Mouse (Mus musculus) forebrain, embryonic 14.5 days (tissue): ENCODE results near the gene Lzic. TPM values are rescaled to one million over a fixed set of nuclear protein-coding genes. Genes with fewer than 3 reads are reported as not detected.

Source experiments
- ATAC-seq: fragments of 200-750 bp; cut with Nextera tagmentation; 2 replicates; pipeline ENCODE4 v1.8.0; 2017; ENCODE audit warnings: mild to moderate bottlenecking, moderate library complexity
- DNase-seq: peaks from one replicate; pipeline ENCODE4 v3.0.0-alpha.2; 2015; ENCODE audit warnings: low spot score
- H3K27ac ChIP-seq: fragments of 300-500 bp; sonication (generic); 2 replicates; pipeline ENCODE4 v1.5.1; 2014; ENCODE audit warnings: low read depth, mild to moderate bottlenecking, control low read depth, low read length, moderate library complexity
- H3K27me3 ChIP-seq: fragments of 300-500 bp; sonication (generic); replicated peaks from 2 replicates; pipeline ENCODE4 v1.6.1; 2014; ENCODE audit warnings: low read length, control low read depth, mixed read lengths; ENCODE audit not compliant: control insufficient read depth, insufficient read depth
- H3K36me3 ChIP-seq: fragments of 300-500 bp; sonication (generic); 2 replicates; pipeline ENCODE4 v1.6.1; 2014; ENCODE audit warnings: low read length, control low read depth; ENCODE audit not compliant: control insufficient read depth, insufficient read depth
- H3K4me1 ChIP-seq: fragments of 300-500 bp; sonication (generic); 2 replicates; pipeline ENCODE4 v1.6.1; 2014; ENCODE audit warnings: antibody characterized with exemption, low read length, control low read depth; ENCODE audit not compliant: control insufficient read depth, insufficient read depth
- H3K4me2 ChIP-seq: fragments of 300-500 bp; sonication (generic); 2 replicates; pipeline ENCODE4 v1.6.1; 2014; ENCODE audit warnings: mild to moderate bottlenecking, control low read depth, low read length
- H3K4me3 ChIP-seq: fragments of 300-500 bp; sonication (generic); 2 replicates; pipeline ENCODE4 v1.5.1; 2014; ENCODE audit warnings: low read depth, low read length, control low read depth
- H3K9ac ChIP-seq: fragments of 300-500 bp; sonication (generic); 2 replicates; pipeline ENCODE4 v1.6.1; 2014; ENCODE audit warnings: mild to moderate bottlenecking, low read length, control low read depth, moderate library complexity
- H3K9me3 ChIP-seq: fragments of 300-500 bp; sonication (generic); replicated peaks from 2 replicates; pipeline ENCODE4 v1.6.1; 2016; ENCODE audit warnings: low read length, control low read depth, mixed read lengths; ENCODE audit not compliant: control insufficient read depth
- WGBS: fragments of 180-500 bp; shearing (Covaris S2); extraction: QIAGEN DNeasy Blood & Tissue Kit; methylation state at CpG from one replicate; pipeline ENCODE4 v1.1.7; 2014; 5-methylcytosine and 5-hydroxymethylcytosine counted together
- polyA plus RNA-seq: library from polyadenylated mRNA; unstranded; fragments of >200 nt; fragmentation: Nextera tagmentation; extraction: Ambion mirVana; gene quantifications from 2 replicates; pipeline ENCODE4 v1.2.1, GENCODE M21; 2014

Lzic gene
- polyA plus RNA-seq, 1 experiment from 2014 or later = 62.6 TPM

- H3K9ac ChIP-seq = no peak overlapping the region
- H3K27ac ChIP-seq = no peak overlapping the region
- peaks cover 6% of the 10 kb centered on the region; the same call in 1 of the 2 replicates for H3K4me1 ChIP-seq
- H3K36me3 ChIP-seq = peaks cover 63% of the 10 kb centered on the region
- no peaks in the 10 kb centered on the region for H3K9me3 ChIP-seq
- no peaks in the 10 kb centered on the region for H3K27me3 ChIP-seq
- H3K4me2 ChIP-seq = no peak overlapping the region
- no peak for DNase-seq
- no peak for ATAC-seq
- no peak overlapping the region for H3K4me3 ChIP-seq
- 96% methylated on average over 14 of the region's 14 CpGs for WGBS
These were observed 4.6 kb downstream of the Lzic start for GRCm38 (mm10) chr4:149489415-149490240.

GRCm38 (mm10) chr4:149491151-149491550, 6.1 kb downstream of the Lzic start:
- Histone ChIP-seq H3K27me3 (no peaks in the 10 kb centered on the region), H3K4me2 (no peak overlapping the region), H3K27ac (no peak overlapping the region), H3K36me3 (peaks cover 78% of the 10 kb centered on the region), H3K4me3 (no peak overlapping the region), H3K9ac (no peak overlapping the region), H3K4me1 (peaks cover 3% of the 10 kb centered on the region; the same call in 1 of the 2 replicates), H3K9me3 (no peaks in the 10 kb centered on the region)
- DNase-seq (no peak), ATAC-seq (no peak)
- 96% methylated on average over 3 of the region's 3 CpGs for WGBS

- peak; percentile 65 for DNase-seq
- 6% methylated on average over 2 of the region's 2 CpGs for WGBS
- Histone ChIP-seq H3K4me3 (no peak overlapping the region), H3K27me3 (no peaks in the 10 kb centered on the region), H3K9me3 (no peaks in the 10 kb centered on the region), H3K9ac (no peak overlapping the region), H3K4me2 (no peak overlapping the region), H3K4me1 (no peaks in the 10 kb centered on the region; the same call in 1 of the 2 replicates), H3K27ac (no peak overlapping the region; the same call in 1 of the 2 replicates), H3K36me3 (peaks cover 74% of the 10 kb centered on the region)
- peak; percentile 34 for ATAC-seq
These were observed 11.6 kb downstream of the Lzic start for GRCm38 (mm10) chr4:149496612-149497011.

- no peak for ATAC-seq
- 78% methylated on average over 8 of the region's 8 CpGs for WGBS
These were observed 13.9 kb downstream of the Lzic start for GRCm38 (mm10) chr4:149498901-149499300.

GRCm38 (mm10) chr4:149499790-149500189, 14.8 kb downstream of the Lzic start:
- ATAC-seq (no peak), DNase-seq (no peak)
- no peak overlapping the region for H3K9ac ChIP-seq
- H3K27ac ChIP-seq = no peak overlapping the region
- no peak overlapping the region for H3K4me2 ChIP-seq
- WGBS = 68% methylated on average over 5 of the region's 5 CpGs
- H3K9me3 ChIP-seq = no peaks in the 10 kb centered on the region
- peaks cover 5% of the 10 kb centered on the region; the same call in 1 of the 2 replicates for H3K4me1 ChIP-seq
- H3K27me3 ChIP-seq = no peaks in the 10 kb centered on the region
- no peak overlapping the region for H3K4me3 ChIP-seq
- H3K36me3 ChIP-seq = peaks cover 53% of the 10 kb centered on the region

More at GRCm38 (mm10) chr4:149498901-149499300, 13.9 kb downstream of the Lzic start:
- Histone ChIP-seq H3K9ac (no peak overlapping the region), H3K4me2 (no peak overlapping the region), H3K36me3 (peaks cover 62% of the 10 kb centered on the region), H3K4me3 (no peak overlapping the region), H3K4me1 (no peaks in the 10 kb centered on the region; the same call in 1 of the 2 replicates), H3K27me3 (no peaks in the 10 kb centered on the region), H3K9me3 (no peaks in the 10 kb centered on the region), H3K27ac (no peak overlapping the region)
- DNase-seq = no peak

GRCm38 (mm10) chr4:149504363-149504762, 19.3 kb downstream of the Lzic start:
- no peak overlapping the region for H3K4me2 ChIP-seq
- peak overlapping the region; percentile 60 for H3K27ac ChIP-seq
- H3K9ac ChIP-seq = no peak overlapping the region
- ATAC-seq = peak; percentile 15; the same call in 1 of the 2 replicates
- H3K4me1 ChIP-seq = 0 out of 2 replicates have a peak, but pooled peaks cover 6% of the 10 kb centered on the region
- peaks cover 16% of the 10 kb centered on the region for H3K36me3 ChIP-seq
- no peak overlapping the region for H3K4me3 ChIP-seq
- WGBS = 47% methylated on average over 5 of the region's 5 CpGs
- no peaks in the 10 kb centered on the region for H3K27me3 ChIP-seq
- DNase-seq = no peak
- H3K9me3 ChIP-seq = no peaks in the 10 kb centered on the region

GRCm38 (mm10) chr4:149504858-149505257, 19.8 kb downstream of the Lzic start:
- Histone ChIP-seq H3K4me2 (no peak overlapping the region), H3K27me3 (no peaks in the 10 kb centered on the region), H3K9ac (no peak overlapping the region), H3K9me3 (no peaks in the 10 kb centered on the region), H3K4me1 (0 out of 2 replicates have a peak, but pooled peaks cover 6% of the 10 kb centered on the region), H3K27ac (peak overlapping the region; percentile 60), H3K4me3 (no peak overlapping the region), H3K36me3 (peaks cover 12% of the 10 kb centered on the region)
- peak; percentile 54; the same call in 1 of the 2 replicates for ATAC-seq
- WGBS = 2% methylated on average over 3 of the region's 3 CpGs
- peak; percentile 66 for DNase-seq

GRCm38 (mm10) chr4:149505261-149505967, 20.4 kb downstream of the Lzic start:
- H3K9ac ChIP-seq = no peak overlapping the region
- ATAC-seq (peak; percentile 74), DNase-seq (peak; percentile 78)
- H3K4me2 ChIP-seq = no peak overlapping the region
- 0 out of 2 replicates have a peak, but pooled peaks cover 6% of the 10 kb centered on the region for H3K4me1 ChIP-seq
- peaks cover 7% of the 10 kb centered on the region; the same call in 1 of the 2 replicates for H3K36me3 ChIP-seq
- 15% methylated on average over 14 of the region's 15 CpGs for WGBS
- H3K4me3 ChIP-seq = no peak overlapping the region
- no peak overlapping the region for H3K27ac ChIP-seq
- H3K27me3 ChIP-seq = no peaks in the 10 kb centered on the region
- no peaks in the 10 kb centered on the region for H3K9me3 ChIP-seq
